Mouse (Mus musculus) embryonic facial prominence, embryonic 10.5 days (tissue): ENCODE measurements around the gene Cd164l2. TPM values are rescaled to one million over a fixed set of nuclear protein-coding genes. Genes with fewer than 3 reads are reported as not detected.

Experiments
- DNase-seq: peaks from one replicate; pipeline ENCODE4 v3.0.0-alpha.2; 2017; ENCODE audit warnings: low spot score
- H3K27ac ChIP-seq: fragments of 300-500 bp; sonication (generic); replicated peaks from 2 replicates; pipeline ENCODE4 v1.5.1; 2016; ENCODE audit warnings: mild to moderate bottlenecking
- H3K27me3 ChIP-seq: fragments of 300-500 bp; sonication (generic); replicated peaks from 2 replicates; pipeline ENCODE4 v1.6.1; 2016; ENCODE audit warnings: low read depth, mild to moderate bottlenecking; ENCODE audit not compliant: poor library complexity, severe bottlenecking
- H3K36me3 ChIP-seq: fragments of 300-500 bp; sonication (generic); replicated peaks from 2 replicates; pipeline ENCODE4 v1.6.1; 2016; ENCODE audit warnings: mild to moderate bottlenecking, moderate library complexity
- H3K4me1 ChIP-seq: fragments of 300-500 bp; sonication (generic); 2 replicates; pipeline ENCODE4 v1.6.1; 2016
- H3K4me3 ChIP-seq: fragments of 300-500 bp; sonication (generic); 2 replicates; pipeline ENCODE4 v1.5.1; 2016; ENCODE audit warnings: mild to moderate bottlenecking, moderate library complexity
- H3K9me3 ChIP-seq: fragments of 300-500 bp; sonication (generic); 2 replicates; pipeline ENCODE4 v1.6.1; 2016; ENCODE audit warnings: mild to moderate bottlenecking
- WGBS: fragments of 180-500 bp; shearing (Covaris S2); methylation state at CpG from one replicate; pipeline ENCODE4 v1.1.7; 2016; 5-methylcytosine and 5-hydroxymethylcytosine counted together
- polyA plus RNA-seq: library from polyadenylated mRNA; unstranded; fragments of >200 nt; fragmentation: Nextera tagmentation; extraction: Ambion mirVana; gene quantifications from 2 replicates; pipeline ENCODE4 v1.2.1, GENCODE M21; 2016

Gene Cd164l2
- polyA plus RNA-seq, 1 experiment from 2014 or later, result 5.2 TPM

DNA sequence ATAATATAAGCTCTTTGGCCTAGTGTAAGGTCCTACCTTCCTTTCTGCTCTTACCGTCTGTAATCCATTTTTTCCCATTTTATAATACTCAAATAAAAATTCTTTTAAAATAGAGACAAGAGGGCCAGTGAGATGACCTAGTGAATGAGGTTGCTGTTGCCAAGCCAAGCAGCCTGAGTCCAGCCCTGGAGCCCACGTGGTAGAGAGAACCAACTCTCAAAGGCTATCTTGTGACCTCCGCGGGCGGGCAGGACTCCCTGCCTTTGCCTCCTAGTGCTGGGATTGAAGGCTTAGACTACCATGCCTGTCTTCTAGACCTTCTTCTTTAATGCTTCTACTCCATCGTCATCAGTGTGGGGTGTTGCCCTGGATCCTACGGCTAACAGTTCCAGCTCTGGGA is 32.7 kb upstream of the Cd164l2 start:
- no peak overlapping the region for H3K27ac ChIP-seq
- DNase-seq, result no peak
- no peaks in the 10 kb centered on the region for H3K9me3 ChIP-seq
- H3K4me3 ChIP-seq, result no peak overlapping the region
- WGBS, result 94% methylated on average over 7 of the region's 7 CpGs
- H3K27me3 ChIP-seq, result no peaks in the 10 kb centered on the region
- peaks cover 34% of the 10 kb centered on the region for H3K4me1 ChIP-seq
- H3K36me3 ChIP-seq, result peaks cover 68% of the 10 kb centered on the region

- DNase-seq, result no peak
- no peaks in the 10 kb centered on the region for H3K27me3 ChIP-seq
- WGBS, result 92% methylated on average over 8 of the region's 8 CpGs
- peaks cover 84% of the 10 kb centered on the region for H3K36me3 ChIP-seq
- H3K27ac ChIP-seq, result no peak overlapping the region
- no peak overlapping the region for H3K4me3 ChIP-seq
- H3K9me3 ChIP-seq, result no peaks in the 10 kb centered on the region
- peaks cover 33% of the 10 kb centered on the region for H3K4me1 ChIP-seq
These were observed 29.4 kb upstream of the Cd164l2 start for GRCm38 (mm10) chr4:133182439-133183033.

GRCm38 (mm10) chr4:133184031-133184897 is 27.7 kb upstream of the Cd164l2 start:
- Histone ChIP-seq H3K9me3 (no peaks in the 10 kb centered on the region), H3K36me3 (peaks cover 84% of the 10 kb centered on the region), H3K27me3 (no peaks in the 10 kb centered on the region), H3K27ac (peak overlapping the region; percentile 65; the same call in 1 of the 2 replicates), H3K4me1 (peaks cover 33% of the 10 kb centered on the region), H3K4me3 (no peak overlapping the region)
- WGBS, result 63% methylated on average over 14 of the region's 14 CpGs
- DNase-seq, result no peak

DNA sequence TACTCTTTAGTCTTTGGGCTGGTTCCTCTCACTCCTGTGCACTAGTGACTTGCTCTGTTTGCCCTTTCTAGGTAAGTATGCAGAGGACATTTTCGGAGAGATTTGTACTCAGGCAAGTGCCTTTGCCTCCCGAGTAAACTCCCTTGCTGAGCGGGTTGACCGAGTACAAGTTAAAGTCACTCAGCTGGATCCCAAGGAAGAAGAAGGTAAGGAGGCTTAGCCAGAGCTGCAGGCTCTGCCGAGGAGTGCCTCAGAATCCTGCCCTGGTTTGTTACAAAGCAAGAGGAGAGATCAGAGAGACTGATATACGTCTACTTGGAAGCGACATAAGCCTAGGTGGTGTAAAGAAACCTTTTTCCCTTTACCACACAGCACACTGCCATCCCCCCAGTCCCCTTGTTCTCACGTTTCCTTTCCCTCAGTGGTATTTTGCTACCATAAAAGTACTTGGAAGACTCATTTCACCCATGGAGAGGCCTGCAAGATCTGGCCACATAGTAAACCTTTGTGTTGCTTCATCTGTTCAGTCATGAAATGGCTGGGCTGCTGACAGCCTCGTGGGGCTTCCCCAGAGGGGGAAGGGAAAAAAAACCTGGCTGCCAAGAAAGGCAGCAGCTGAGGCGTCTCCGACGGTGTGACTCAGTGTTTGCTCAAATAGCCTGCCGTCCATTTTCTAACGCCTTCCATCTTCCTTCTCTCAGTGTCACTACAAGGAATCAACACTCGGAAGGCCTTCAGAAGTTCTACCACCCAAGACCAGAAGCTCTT is 26.8 kb upstream of the Cd164l2 start:
- H3K9me3 ChIP-seq, result no peaks in the 10 kb centered on the region
- H3K27me3 ChIP-seq, result no peaks in the 10 kb centered on the region
- H3K36me3 ChIP-seq, result peaks cover 84% of the 10 kb centered on the region
- peaks cover 33% of the 10 kb centered on the region for H3K4me1 ChIP-seq
- peak overlapping the region; percentile 65 for H3K27ac ChIP-seq
- no peak overlapping the region for H3K4me3 ChIP-seq
- WGBS, result 58% methylated on average over 15 of the region's 15 CpGs
- DNase-seq, result no peak

- no peaks in the 10 kb centered on the region for H3K27me3 ChIP-seq
- peaks cover 33% of the 10 kb centered on the region for H3K4me1 ChIP-seq
- WGBS, result 84% methylated on average over 8 of the region's 8 CpGs
- H3K4me3 ChIP-seq, result no peak overlapping the region
- H3K9me3 ChIP-seq, result no peaks in the 10 kb centered on the region
- H3K36me3 ChIP-seq, result peaks cover 84% of the 10 kb centered on the region
- H3K27ac ChIP-seq, result peak overlapping the region; percentile 65; the same call in 1 of the 2 replicates
- DNase-seq, result no peak
These were observed 26.0 kb upstream of the Cd164l2 start for GRCm38 (mm10) chr4:133185893-133186292.

GRCm38 (mm10) chr4:133186856-133187255 is 25.1 kb upstream of the Cd164l2 start:
- no peak overlapping the region for H3K4me3 ChIP-seq
- DNase-seq, result no peak
- peaks cover 33% of the 10 kb centered on the region for H3K4me1 ChIP-seq
- H3K9me3 ChIP-seq, result no peaks in the 10 kb centered on the region
- no peak overlapping the region for H3K27ac ChIP-seq
- WGBS, result 92% methylated on average over 5 of the region's 5 CpGs
- peaks cover 84% of the 10 kb centered on the region for H3K36me3 ChIP-seq
- H3K27me3 ChIP-seq, result no peaks in the 10 kb centered on the region

GRCm38 (mm10) chr4:133189396-133189795 is 22.5 kb upstream of the Cd164l2 start:
- 71% methylated on average over 10 of the region's 10 CpGs for WGBS
- Histone ChIP-seq H3K9me3 (no peaks in the 10 kb centered on the region), H3K27ac (no peak overlapping the region), H3K4me3 (no peak overlapping the region), H3K4me1 (peaks cover 19% of the 10 kb centered on the region), H3K36me3 (peaks cover 97% of the 10 kb centered on the region), H3K27me3 (no peaks in the 10 kb centered on the region)
- DNase-seq, result no peak

DNA sequence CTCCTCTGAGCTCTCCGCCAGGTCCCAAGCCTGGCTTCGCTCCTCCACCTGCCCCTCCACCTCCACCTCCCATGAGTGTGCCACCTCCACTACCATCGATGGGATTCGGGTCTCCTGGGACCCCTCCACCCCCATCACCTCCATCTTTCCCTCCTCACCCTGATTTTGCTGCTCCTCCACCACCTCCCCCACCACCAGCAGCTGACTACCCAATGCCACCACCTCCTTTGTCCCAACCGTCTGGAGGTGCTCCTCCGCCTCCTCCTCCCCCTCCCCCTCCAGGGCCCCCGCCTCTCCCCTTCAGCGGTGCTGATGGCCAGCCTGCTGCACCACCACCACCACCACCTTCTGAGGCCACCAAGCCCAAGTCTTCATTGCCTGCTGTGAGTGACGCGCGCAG is 17.4 kb upstream of the Cd164l2 start:
- Histone ChIP-seq H3K4me1 (peaks cover 46% of the 10 kb centered on the region), H3K9me3 (no peaks in the 10 kb centered on the region), H3K27me3 (no peaks in the 10 kb centered on the region; the same call in 1 of the 2 replicates), H3K27ac (no peak overlapping the region), H3K4me3 (no peak overlapping the region), H3K36me3 (peaks cover 76% of the 10 kb centered on the region)
- no peak for DNase-seq
- 85% methylated on average over 11 of the region's 11 CpGs for WGBS

- H3K36me3 ChIP-seq, result peaks cover 71% of the 10 kb centered on the region
- H3K27ac ChIP-seq, result no peak overlapping the region
- no peaks in the 10 kb centered on the region for H3K9me3 ChIP-seq
- DNase-seq, result no peak
- H3K4me1 ChIP-seq, result peaks cover 51% of the 10 kb centered on the region
- H3K4me3 ChIP-seq, result no peak overlapping the region
- WGBS, result 74% methylated on average over 4 of the region's 4 CpGs
- no peaks in the 10 kb centered on the region; the same call in 1 of the 2 replicates for H3K27me3 ChIP-seq
These were observed 16.9 kb upstream of the Cd164l2 start for GRCm38 (mm10) chr4:133195014-133195413.

- no peaks in the 10 kb centered on the region for H3K9me3 ChIP-seq
- DNase-seq, result no peak
- H3K4me3 ChIP-seq, result no peak overlapping the region
- peaks cover 60% of the 10 kb centered on the region for H3K36me3 ChIP-seq
- H3K27ac ChIP-seq, result peak overlapping the region; percentile 79; the same call in 1 of the 2 replicates
- WGBS, result 98% methylated on average over 2 of the region's 2 CpGs
- no peaks in the 10 kb centered on the region; the same call in 1 of the 2 replicates for H3K27me3 ChIP-seq
- H3K4me1 ChIP-seq, result peaks cover 62% of the 10 kb centered on the region
These were observed 15.8 kb upstream of the Cd164l2 start for GRCm38 (mm10) chr4:133196136-133196535.

DNA sequence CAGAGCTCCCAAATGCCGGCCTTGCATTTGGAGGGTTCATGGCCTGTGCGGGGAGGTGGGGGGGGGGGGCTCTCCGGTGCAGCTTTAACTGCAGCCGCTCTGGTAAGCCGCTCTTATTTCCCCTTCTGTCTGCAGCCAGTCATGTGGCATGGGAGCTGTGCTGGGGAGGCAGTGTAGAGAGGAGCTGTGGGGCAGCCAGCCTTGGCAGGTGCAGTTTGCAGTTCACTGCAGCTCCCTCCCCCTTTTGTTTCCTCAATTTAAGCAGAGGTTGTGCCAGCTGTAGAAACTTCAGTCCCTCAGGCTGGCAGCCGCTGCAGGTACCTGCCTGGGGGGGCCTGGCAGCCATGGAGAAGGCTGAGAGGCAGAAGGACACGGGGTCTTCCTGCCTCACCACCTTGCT is 15.1 kb upstream of the Cd164l2 start:
- no peaks in the 10 kb centered on the region for H3K9me3 ChIP-seq
- H3K4me1 ChIP-seq, result peaks cover 70% of the 10 kb centered on the region
- no peaks in the 10 kb centered on the region; the same call in 1 of the 2 replicates for H3K27me3 ChIP-seq
- H3K27ac ChIP-seq, result peak overlapping the region; percentile 79
- H3K36me3 ChIP-seq, result peaks cover 52% of the 10 kb centered on the region
- DNase-seq, result no peak
- peak overlapping the region; percentile 18; the same call in 1 of the 2 replicates for H3K4me3 ChIP-seq
- 32% methylated on average over 7 of the region's 7 CpGs for WGBS

DNA sequence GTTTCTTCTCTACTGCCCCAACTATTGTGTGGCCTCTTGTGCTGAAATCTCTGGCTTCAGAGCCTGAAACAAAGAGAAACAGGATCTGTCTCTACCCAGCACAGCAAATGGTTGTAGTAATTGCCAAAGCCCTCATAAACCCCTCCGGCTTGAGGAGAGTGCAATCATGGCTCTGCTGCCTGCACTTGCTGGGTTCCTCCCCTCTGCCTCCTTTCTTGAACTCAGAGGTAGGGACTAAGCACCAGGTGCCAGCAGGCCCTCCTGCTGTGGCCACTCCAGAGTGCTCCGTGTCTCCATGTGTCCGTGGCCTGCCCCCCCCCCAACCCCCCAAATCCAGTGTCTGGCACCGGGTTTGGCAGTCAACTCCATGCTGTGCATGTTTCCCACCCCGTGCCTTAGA is 14.6 kb upstream of the Cd164l2 start:
- DNase-seq, result no peak
- Histone ChIP-seq H3K9me3 (no peaks in the 10 kb centered on the region), H3K27ac (peak overlapping the region; percentile 79), H3K4me3 (0 out of 2 replicates have a peak overlapping the region, but pooled peaks have one; percentile 6), H3K27me3 (no peaks in the 10 kb centered on the region; the same call in 1 of the 2 replicates), H3K36me3 (peaks cover 47% of the 10 kb centered on the region), H3K4me1 (peaks cover 71% of the 10 kb centered on the region)
- WGBS, result 16% methylated on average over 5 of the region's 5 CpGs
